Mouse (Mus musculus): ENCODE results near the gene Csmd2. TPM values are rescaled to one million over a fixed set of nuclear protein-coding genes. Genes with fewer than 3 reads are reported as not detected.
"Not testable (repeated sequence)": the region's sequence is repeated elsewhere in the genome, so short reads cannot be mapped to it uniquely, and the experiment has no call there.

Csmd2 gene
- total and polyA plus RNA-seq, 3 experiments = 0.11 TPM; not detected in 2

DNA sequence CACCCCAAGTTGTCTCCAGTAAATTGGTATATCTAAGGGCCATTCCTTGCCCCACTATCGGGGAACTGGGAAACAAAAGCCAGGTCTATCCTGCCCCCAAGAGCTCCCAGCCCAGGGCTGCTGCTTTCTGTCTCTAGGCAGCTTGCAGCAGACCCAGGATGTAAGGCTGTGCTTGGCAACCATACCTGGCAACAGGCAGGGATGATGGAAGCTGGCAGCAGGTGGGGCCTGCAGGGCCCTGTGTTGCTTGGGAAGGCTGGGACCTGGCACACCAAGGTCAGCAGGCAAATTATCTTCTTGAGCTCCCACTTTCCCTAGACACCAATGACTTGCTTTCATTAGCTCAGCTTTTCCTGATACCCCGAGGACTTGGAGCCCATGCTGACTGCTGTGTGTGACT is 31.8 kb downstream of the Csmd2 start:
- H3K36me3 ChIP-seq (replicated peaks) = no peaks in the 10 kb centered on the region
- no peak overlapping the region; the same call in 1 of the 2 replicates for H3K4me3 ChIP-seq (ENCODE audit: low read depth, low read length)
- DNase-seq (ENCODE audit: low spot score) = no peak
- H3K9me3 ChIP-seq (replicated peaks) = peaks cover 84% of the 10 kb centered on the region
- H3K27me3 ChIP-seq (ENCODE audit: insufficient read depth, low read length) = no peaks in the 10 kb centered on the region
- TF ChIP-seq GATA1 (IDR thresholded peaks at IDR 0.05; ENCODE audit: borderline replicate concordance, low read length) = no peak
- TF ChIP-seq POLR2AphosphoS5 (IDR thresholded peaks at IDR 0.05; ENCODE audit: insufficient replicate concordance, low read depth, low read length) = no peak
- no peak for TF ChIP-seq GATA2 (IDR thresholded peaks at IDR 0.05; ENCODE audit: borderline replicate concordance, low read depth, low read length)
- TF ChIP-seq TAL1 (conservative IDR thresholded peaks at IDR 0.05; ENCODE audit: low read depth, low read length) = no peak
- no peak for TF ChIP-seq CTCF (IDR thresholded peaks at IDR 0.05; ENCODE audit: low read depth, low read length)
- ATAC-seq (ENCODE audit: extremely low read depth, insufficient number of reproducible peaks, low FRiP score, poor library complexity, severe bottlenecking) = no peak
- H3K4me1 ChIP-seq (ENCODE audit: insufficient read depth, low read depth, low read length) = no peaks in the 10 kb centered on the region

- Histone ChIP-seq H3K4me1 (ENCODE audit: insufficient read depth, low read depth, low read length) (no peaks in the 10 kb centered on the region), H3K9me3 (replicated peaks) (peaks cover 63% of the 10 kb centered on the region), H3K4me3 (ENCODE audit: low read depth, low read length) (no peak overlapping the region), H3K27me3 (ENCODE audit: insufficient read depth, low read length) (no peaks in the 10 kb centered on the region), H3K36me3 (replicated peaks) (no peaks in the 10 kb centered on the region)
- DNase-seq (ENCODE audit: low spot score) = no peak
- no peak for ATAC-seq (ENCODE audit: extremely low read depth, insufficient number of reproducible peaks, low FRiP score, poor library complexity, severe bottlenecking)
- TF ChIP-seq CTCF (IDR thresholded peaks at IDR 0.05; ENCODE audit: low read depth, low read length) (no peak), POLR2AphosphoS5 (IDR thresholded peaks at IDR 0.05; ENCODE audit: insufficient replicate concordance, low read depth, low read length) (no peak), GATA1 (IDR thresholded peaks at IDR 0.05; ENCODE audit: borderline replicate concordance, low read length) (no peak), GATA2 (IDR thresholded peaks at IDR 0.05; ENCODE audit: borderline replicate concordance, low read depth, low read length) (no peak), TAL1 (conservative IDR thresholded peaks at IDR 0.05; ENCODE audit: low read depth, low read length) (no peak)
Measured at GRCm38 (mm10) chr4:128028294-128028693, 40.6 kb downstream of the Csmd2 start.

DNA sequence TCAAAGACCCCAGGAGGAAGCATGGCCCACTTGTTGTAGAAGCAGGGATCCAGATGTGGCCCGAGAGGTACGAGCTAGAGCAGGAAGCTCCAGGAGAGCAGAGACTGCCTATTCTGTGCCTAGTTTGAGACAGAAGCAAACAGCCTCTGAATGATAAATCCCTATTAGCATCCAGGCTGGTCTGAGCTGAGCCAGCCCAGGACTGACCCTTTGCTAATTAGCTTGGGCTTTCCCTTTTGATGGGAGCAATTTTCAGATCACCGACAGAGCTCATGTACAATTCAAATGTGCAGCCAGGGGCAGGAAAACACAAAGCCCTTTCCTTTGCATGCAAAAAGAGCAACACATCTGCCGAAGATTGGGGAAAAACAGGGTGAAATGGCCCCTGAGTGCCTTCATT is 54.2 kb downstream of the Csmd2 start:
- TF ChIP-seq CTCF (IDR thresholded peaks at IDR 0.05; ENCODE audit: low read depth, low read length) (no peak), GATA1 (IDR thresholded peaks at IDR 0.05; ENCODE audit: borderline replicate concordance, low read length) (no peak), TAL1 (conservative IDR thresholded peaks at IDR 0.05; ENCODE audit: low read depth, low read length) (no peak), GATA2 (IDR thresholded peaks at IDR 0.05; ENCODE audit: borderline replicate concordance, low read depth, low read length) (no peak)
- no peak for ATAC-seq (ENCODE audit: extremely low read depth, insufficient number of reproducible peaks, low FRiP score, poor library complexity, severe bottlenecking)
- H3K9me3 ChIP-seq (replicated peaks) = peaks cover 81% of the 10 kb centered on the region
- H3K36me3 ChIP-seq (replicated peaks) = no peaks in the 10 kb centered on the region
- no peaks in the 10 kb centered on the region for H3K27me3 ChIP-seq (ENCODE audit: insufficient read depth, low read length)
- H3K4me3 ChIP-seq (ENCODE audit: low read depth, low read length) = no peak overlapping the region
- DNase-seq (ENCODE audit: low spot score) = no peak
- no peaks in the 10 kb centered on the region for H3K4me1 ChIP-seq (ENCODE audit: insufficient read depth, low read depth, low read length)

DNA sequence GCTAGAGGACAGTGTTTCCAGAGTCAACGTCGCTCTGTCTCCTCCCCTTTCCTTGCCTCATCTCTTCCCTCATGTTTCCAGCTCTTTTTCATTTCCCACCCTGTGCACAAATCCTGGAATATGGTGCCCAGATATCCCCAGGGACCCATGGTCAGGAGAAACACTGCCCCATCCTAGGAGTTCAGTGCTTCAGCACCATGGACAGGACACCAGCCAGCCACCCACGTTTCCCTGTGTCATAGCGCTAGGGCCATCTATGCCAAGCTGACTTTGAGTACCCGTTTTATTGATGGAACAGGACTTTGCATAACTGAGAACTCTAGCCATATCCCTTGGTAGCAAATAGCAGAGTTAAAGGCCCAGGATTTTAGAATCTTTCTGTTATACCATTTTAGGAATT is 55.0 kb downstream of the Csmd2 start:
- Histone ChIP-seq H3K36me3 (replicated peaks) (no peaks in the 10 kb centered on the region), H3K4me3 (ENCODE audit: low read depth, low read length) (no peak overlapping the region), H3K27me3 (ENCODE audit: insufficient read depth, low read length) (no peaks in the 10 kb centered on the region), H3K9me3 (replicated peaks) (peaks cover 86% of the 10 kb centered on the region), H3K4me1 (ENCODE audit: insufficient read depth, low read depth, low read length) (no peaks in the 10 kb centered on the region)
- no peak for TF ChIP-seq POLR2AphosphoS5 (IDR thresholded peaks at IDR 0.05; ENCODE audit: insufficient replicate concordance, low read depth, low read length)
- ATAC-seq (ENCODE audit: extremely low read depth, insufficient number of reproducible peaks, low FRiP score, poor library complexity, severe bottlenecking) (no peak), DNase-seq (ENCODE audit: low spot score) (no peak)

GRCm38 (mm10) chr4:128048716-128049115 is 61.1 kb downstream of the Csmd2 start:
- Histone ChIP-seq H3K27me3 (ENCODE audit: insufficient read depth, low read length) (no peaks in the 10 kb centered on the region), H3K4me1 (ENCODE audit: insufficient read depth, low read depth, low read length) (no peaks in the 10 kb centered on the region), H3K36me3 (replicated peaks) (no peaks in the 10 kb centered on the region), H3K9me3 (replicated peaks) (peaks cover 72% of the 10 kb centered on the region), H3K4me3 (ENCODE audit: low read depth, low read length) (no peak overlapping the region)
- TF ChIP-seq GATA1 (IDR thresholded peaks at IDR 0.05; ENCODE audit: borderline replicate concordance, low read length) (no peak), CTCF (IDR thresholded peaks at IDR 0.05; ENCODE audit: low read depth, low read length) (no peak), GATA2 (IDR thresholded peaks at IDR 0.05; ENCODE audit: borderline replicate concordance, low read depth, low read length) (no peak), TAL1 (conservative IDR thresholded peaks at IDR 0.05; ENCODE audit: low read depth, low read length) (no peak), POLR2AphosphoS5 (IDR thresholded peaks at IDR 0.05; ENCODE audit: insufficient replicate concordance, low read depth, low read length) (no peak)
- DNase-seq (ENCODE audit: low spot score) (no peak), ATAC-seq (ENCODE audit: extremely low read depth, insufficient number of reproducible peaks, low FRiP score, poor library complexity, severe bottlenecking) (no peak)

- H3K4me1 ChIP-seq (ENCODE audit: insufficient read depth, low read depth, low read length) = no peaks in the 10 kb centered on the region
- no peak for TF ChIP-seq CTCF (IDR thresholded peaks at IDR 0.05; ENCODE audit: low read depth, low read length)
- TF ChIP-seq TAL1 (conservative IDR thresholded peaks at IDR 0.05; ENCODE audit: low read depth, low read length) = no peak
- no peak for TF ChIP-seq POLR2AphosphoS5 (IDR thresholded peaks at IDR 0.05; ENCODE audit: insufficient replicate concordance, low read depth, low read length)
- H3K4me3 ChIP-seq (ENCODE audit: low read depth, low read length) = no peak overlapping the region
- ATAC-seq (ENCODE audit: extremely low read depth, insufficient number of reproducible peaks, low FRiP score, poor library complexity, severe bottlenecking) (no peak), DNase-seq (ENCODE audit: low spot score) (no peak)
- no peaks in the 10 kb centered on the region for H3K27me3 ChIP-seq (ENCODE audit: insufficient read depth, low read length)
- H3K36me3 ChIP-seq (replicated peaks) = no peaks in the 10 kb centered on the region
- H3K9me3 ChIP-seq (replicated peaks) = peaks cover 59% of the 10 kb centered on the region
Measured at GRCm38 (mm10) chr4:128052701-128053100, 65.0 kb downstream of the Csmd2 start.

DNA sequence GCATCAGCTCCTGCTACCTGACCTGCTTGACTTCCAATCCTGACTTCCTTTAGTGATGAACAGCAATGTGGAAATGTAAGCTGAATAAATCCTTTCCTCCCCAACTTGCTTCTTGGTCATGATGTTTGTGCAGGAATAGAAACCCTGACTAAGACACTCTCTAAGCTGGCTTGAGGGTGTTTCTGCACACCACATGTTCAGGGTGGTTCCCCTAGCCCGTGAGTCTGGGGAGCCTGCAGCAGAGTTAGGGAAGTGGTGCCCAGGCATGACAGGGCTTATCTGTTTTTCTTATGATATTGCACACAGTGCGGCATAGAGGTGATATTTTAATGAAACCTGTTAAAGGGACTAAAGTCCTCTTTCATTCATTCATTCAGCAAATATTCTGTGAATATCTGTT is 73.6 kb downstream of the Csmd2 start:
- not testable (repeated sequence) for H3K36me3 ChIP-seq (replicated peaks); DNase-seq (ENCODE audit: low spot score); H3K4me3 ChIP-seq (ENCODE audit: low read depth, low read length); H3K4me1 ChIP-seq (ENCODE audit: insufficient read depth, low read depth, low read length); H3K27me3 ChIP-seq (ENCODE audit: insufficient read depth, low read length); ATAC-seq (ENCODE audit: extremely low read depth, insufficient number of reproducible peaks, low FRiP score, poor library complexity, severe bottlenecking)
- peaks cover 76% of the 10 kb centered on the region for H3K9me3 ChIP-seq (replicated peaks)
